Mouse (Mus musculus): ENCODE measurements around the gene Lcn3. TPM values are rescaled to one million over a fixed set of nuclear protein-coding genes. Genes with fewer than 3 reads are reported as not detected.

The Lcn3 gene
- total RNA-seq, 2 experiments from 2014 or later, result not detected

Other genes with a start within 250 kb of the Lcn3 start
- gene Traf2, start 218.6 kb upstream of the Lcn3 start, total RNA-seq (2021), result 10 to 100 TPM; 13.2 to 15.8 TPM
- 100 to 1,000 TPM; 151 to 152 TPM for gene Edf1, start 207.7 kb upstream of the Lcn3 start, total RNA-seq (2021)
- gene Mamdc4, start 190.7 kb upstream of the Lcn3 start, total RNA-seq (2021), result 1 to 10 TPM; 1.4 to 2.3 TPM
- gene Phpt1, start 190.3 kb upstream of the Lcn3 start, total RNA-seq (2021), result 100 to 1,000 TPM; 100 to 101 TPM
- gene Ajm1, start 183.8 kb upstream of the Lcn3 start, total RNA-seq (2021), result under 1 TPM; 0.14 to 0.41 TPM
- gene Rabl6, start 157.0 kb upstream of the Lcn3 start, total RNA-seq (2021), result 10 to 100 TPM; 51.4 to 61.5 TPM
- not detected for gene Ccdc183, start 147.9 kb upstream of the Lcn3 start, total RNA-seq (2021)
- gene Tmem141, start 143.6 kb upstream of the Lcn3 start, total RNA-seq (2021), result 10 to 100 TPM; 22.2 to 24.0 TPM
- 1 to 10 TPM; 1.3 to 1.4 TPM for gene Fcna, start 137.5 kb upstream of the Lcn3 start, total RNA-seq (2021)
- gene Lcn8, start 112.4 kb upstream of the Lcn3 start, total RNA-seq (2021), result under 1 TPM; 0.72 to 0.74 TPM
- not detected for gene Lcn5, start 107.6 kb upstream of the Lcn3 start, total RNA-seq (2021)
- gene Lcn6, start 88.8 kb upstream of the Lcn3 start, total RNA-seq (2021), result not detected
- not detected for gene Lcn10, start 82.8 kb upstream of the Lcn3 start, total RNA-seq (2021)
- not detected for gene Obp2a, start 65.5 kb upstream of the Lcn3 start, total RNA-seq (2021)
- 10 to 100 TPM; 13.7 to 17.1 TPM for gene Bmyc, start 58.8 kb upstream of the Lcn3 start, total RNA-seq (2021)
- gene Obp2b, start 28.6 kb upstream of the Lcn3 start, total RNA-seq (2021), result not detected
- not detected for gene Lcn11, start 11.4 kb downstream of the Lcn3 start, total RNA-seq (2021)
- gene Gm13539, start 16.7 kb downstream of the Lcn3 start, total RNA-seq (2021), result not detected
- gene Glt6d1, start 50.3 kb downstream of the Lcn3 start, total RNA-seq (2021), result not detected
- gene Lcn9, start 57.6 kb downstream of the Lcn3 start, total RNA-seq (2021), result not detected
- not detected for gene Sohlh1, start 81.7 kb downstream of the Lcn3 start, total RNA-seq (2021)
- gene Kcnt1, start 98.2 kb downstream of the Lcn3 start, total RNA-seq (2021), result under 1 TPM; 0.32 to 0.52 TPM
- 10 to 100 TPM; 30.1 to 33.3 TPM for gene Camsap1, start 217.7 kb downstream of the Lcn3 start, total RNA-seq (2021)